Mouse (Mus musculus): ENCODE measurements around the gene Ring1.
A peak's percentile ranks its signal among the peaks of the same experiment; 100 is the strongest.
"Not testable (repeated sequence)": the region's sequence is repeated elsewhere in the genome, so short reads cannot be mapped to it uniquely, and the experiment has no call there.

The Ring1 gene

GRCm38 (mm10) chr17:34028501-34029149, 4.1 kb upstream of the Ring1 start:
- DNase-seq (ENCODE audit: low read depth, low spot score), result no peak

- DNase-seq (ENCODE audit: low read depth, low spot score), result peak; percentile 84
These were observed 3.3 kb upstream of the Ring1 start, which contains the start of gene H2-Ke6 for GRCm38 (mm10) chr17:34027656-34028223. Gene H2-Ke6, minus strand, starts transcription at chr17:34028060.

GRCm38 (mm10) chr17:34026917-34027655, 2.6 kb upstream of the Ring1 start:
- DNase-seq (ENCODE audit: low read depth, low spot score), result no peak

GRCm38 (mm10) chr17:34026221-34026620, 1.7 kb upstream of the Ring1 start:
- no peak for DNase-seq (ENCODE audit: low read depth, low spot score)

GRCm38 (mm10) chr17:34025756-34026151, 1.3 kb upstream of the Ring1 start:
- DNase-seq (ENCODE audit: low read depth, low spot score), result no peak

GRCm38 (mm10) chr17:34024861-34025755, 628 bp upstream of the Ring1 start:
- DNase-seq (ENCODE audit: low read depth, low spot score), result no peak

GRCm38 (mm10) chr17:34023678-34024077, 802 bp downstream of the Ring1 start:
- no peak for DNase-seq (ENCODE audit: low read depth, low spot score)

- no peak for DNase-seq (ENCODE audit: low read depth, low spot score)
These were observed 1.5 kb downstream of the Ring1 start for GRCm38 (mm10) chr17:34022987-34023386.

GRCm38 (mm10) chr17:34022414-34022783, 2.1 kb downstream of the Ring1 start:
- DNase-seq (ENCODE audit: low read depth, low spot score), result no peak

- DNase-seq (ENCODE audit: low read depth, low spot score), result no peak
These were observed 2.7 kb downstream of the Ring1 start for GRCm38 (mm10) chr17:34021539-34022413.

- no peak for DNase-seq (ENCODE audit: low read depth, low spot score)
These were observed 11.0 kb downstream of the Ring1 start for GRCm38 (mm10) chr17:34013436-34013835.

- no peak for DNase-seq (ENCODE audit: low read depth, low spot score)
These were observed 14.3 kb downstream of the Ring1 start for GRCm38 (mm10) chr17:34010156-34010555.

- no peak for DNase-seq (ENCODE audit: low read depth, low spot score)
These were observed 17.9 kb downstream of the Ring1 start for GRCm38 (mm10) chr17:34006570-34006969.

GRCm38 (mm10) chr17:34003426-34003825, 21.1 kb downstream of the Ring1 start:
- no peak for DNase-seq (ENCODE audit: low read depth, low spot score)

- DNase-seq (ENCODE audit: low read depth, low spot score), result not testable (repeated sequence)
These were observed 23.7 kb downstream of the Ring1 start for GRCm38 (mm10) chr17:34000796-34001195.

- DNase-seq (ENCODE audit: low read depth, low spot score), result no peak
These were observed 24.3 kb downstream of the Ring1 start, which contains the start of gene H2-K1 for GRCm38 (mm10) chr17:34000150-34000537. Gene H2-K1, minus strand, starts transcription at chr17:34000347.

GRCm38 (mm10) chr17:33999341-34000149, 24.9 kb downstream of the Ring1 start:
- DNase-seq (ENCODE audit: low read depth, low spot score), result no peak

- not testable (repeated sequence) for DNase-seq (ENCODE audit: low read depth, low spot score)
These were observed 25.8 kb downstream of the Ring1 start for GRCm38 (mm10) chr17:33998697-33999096.

- DNase-seq (ENCODE audit: low read depth, low spot score), result not testable (repeated sequence)
These were observed 27.5 kb downstream of the Ring1 start for GRCm38 (mm10) chr17:33997025-33997424.

GRCm38 (mm10) chr17:33995651-33996050, 28.8 kb downstream of the Ring1 start:
- no peak for DNase-seq (ENCODE audit: low read depth, low spot score)

Measured in c-Kit-negative CD71-positive TER-119-positive erythroid progenitor cells, embryonic 14.5 days (primary cell).